Mouse (Mus musculus): Measurements from ENCODE around the gene Mmel1. TPM values are rescaled to one million over a fixed set of nuclear protein-coding genes. Genes with fewer than 3 reads are reported as not detected.

The Mmel1 gene
- polyA plus RNA-seq (2017; shearing (Covaris generic)), result not detected

- no peak for ATAC-seq
Measured at GRCm38 (mm10) chr4:154869440-154869839, at the start of gene Mmel1. TSS of gene Mmel1 (plus strand) at chr4:154869585.

DNA sequence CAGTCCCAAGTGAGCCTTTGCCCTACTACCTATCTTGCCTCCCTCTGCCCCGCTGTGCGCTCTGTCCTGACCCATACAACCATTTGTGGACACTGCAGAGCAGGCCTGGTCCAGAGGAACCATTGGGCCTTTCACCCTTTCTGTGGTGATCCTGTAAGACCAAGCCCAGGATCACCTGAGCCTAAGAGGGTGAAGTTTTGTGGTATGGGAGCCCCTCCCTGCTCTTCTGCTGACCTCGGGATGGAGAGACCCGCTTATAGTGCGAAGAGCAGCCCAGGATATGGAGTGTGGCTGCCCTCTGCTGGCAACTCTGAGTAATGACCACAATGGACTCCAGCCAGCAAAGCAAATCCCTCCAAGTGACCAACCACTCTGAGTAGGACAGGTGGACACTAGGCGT lies 43.7 kb upstream of the Mmel1 start:
- no peak for ATAC-seq

DNA sequence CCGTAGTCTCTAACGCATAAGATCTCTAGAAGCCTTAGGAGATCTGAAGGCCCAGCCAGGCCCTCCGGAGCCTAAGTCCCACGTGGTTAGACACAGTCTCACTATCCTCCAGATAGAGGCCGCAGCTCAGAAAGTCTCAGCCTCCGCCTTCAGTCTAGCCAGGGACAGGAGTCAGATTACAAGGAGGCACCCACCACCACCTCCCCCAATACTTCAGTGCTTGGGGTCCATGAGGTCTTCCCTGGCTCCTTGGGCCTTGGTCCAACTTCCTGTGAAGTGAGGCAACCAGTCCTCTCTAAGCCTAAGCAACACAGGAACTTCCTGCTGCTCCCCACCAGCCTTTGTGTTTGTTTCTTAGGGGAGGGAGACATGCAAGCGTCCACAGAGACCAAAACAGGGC lies 43.2 kb upstream of the Mmel1 start:
- no peak for ATAC-seq

GRCm38 (mm10) chr4:154827181-154827580 lies 42.2 kb upstream of the Mmel1 start:
- no peak for ATAC-seq

- no peak for ATAC-seq
Measured at GRCm38 (mm10) chr4:154827861-154828610, 41.3 kb upstream of the Mmel1 start.

DNA sequence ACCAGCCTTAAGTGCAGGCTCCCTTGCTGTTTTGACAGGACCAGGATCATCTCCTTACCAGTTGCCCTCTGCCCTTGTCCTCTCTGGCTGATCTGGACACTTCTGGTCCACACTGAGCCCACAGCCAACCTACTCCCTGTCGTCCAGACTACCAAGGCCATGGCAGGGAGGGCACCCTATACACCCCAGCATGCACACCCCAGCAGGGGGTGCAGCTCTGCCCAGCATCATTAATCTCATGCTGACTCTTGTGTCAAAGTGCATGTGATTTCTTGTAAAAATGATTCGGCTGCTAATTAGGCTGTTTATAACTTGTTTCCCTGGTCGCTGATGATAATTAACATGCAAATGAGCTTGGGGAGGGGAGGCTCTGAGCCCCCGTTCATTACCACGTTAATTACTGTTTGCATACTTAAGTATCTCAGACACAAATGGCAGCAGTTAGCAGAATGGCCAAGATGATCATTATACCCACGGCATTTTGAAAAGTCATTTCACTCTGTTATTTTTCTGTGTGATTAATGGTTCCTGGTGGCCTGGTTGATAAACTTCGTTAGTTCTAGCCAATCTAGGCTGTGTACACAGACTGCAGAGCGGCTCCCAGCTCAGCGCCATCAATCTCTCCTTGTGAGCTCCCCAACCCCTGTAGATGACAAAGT lies 37.3 kb upstream of the Mmel1 start:
- ATAC-seq, result no peak

DNA sequence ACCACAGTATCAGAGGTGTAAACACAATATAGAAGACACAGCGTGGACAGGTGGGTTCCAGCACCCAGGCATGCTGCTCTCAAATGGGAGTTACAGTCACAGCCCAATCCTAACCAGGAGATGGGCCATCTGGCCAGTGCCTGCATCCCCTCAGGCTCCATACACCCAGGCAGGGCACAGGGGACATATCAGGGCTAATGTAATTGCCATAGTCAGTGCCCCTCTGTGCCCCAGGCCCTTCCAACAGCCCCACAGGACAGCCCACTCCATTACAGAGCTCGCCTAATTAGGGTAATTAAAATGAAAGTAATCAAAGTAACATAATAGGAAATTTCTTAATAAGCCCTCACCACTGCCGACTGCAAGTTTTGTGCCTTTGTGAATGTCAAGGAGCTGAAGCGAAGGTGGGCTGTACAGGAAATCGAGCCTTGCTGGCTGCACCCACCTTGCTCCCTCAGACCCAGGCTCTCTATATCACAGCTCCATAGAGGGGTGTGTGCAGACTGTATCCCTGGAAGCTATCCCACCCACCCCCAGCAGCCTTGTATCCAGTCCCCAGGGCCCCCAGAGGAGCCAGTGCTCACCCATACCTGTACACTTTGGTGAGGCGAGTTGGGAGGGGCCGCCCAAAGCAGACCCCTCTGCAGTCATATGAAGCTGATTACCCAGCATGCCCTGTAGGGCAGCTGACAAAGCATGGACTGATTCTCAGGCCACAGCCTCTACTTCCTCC lies 33.0 kb upstream of the Mmel1 start:
- no peak for ATAC-seq

GRCm38 (mm10) chr4:154837170-154837569 lies 32.2 kb upstream of the Mmel1 start, which contains the start of gene Ttc34:
TSS of gene Ttc34 (plus strand) at chr4:154837459.
- peak; percentile 52 for ATAC-seq

DNA sequence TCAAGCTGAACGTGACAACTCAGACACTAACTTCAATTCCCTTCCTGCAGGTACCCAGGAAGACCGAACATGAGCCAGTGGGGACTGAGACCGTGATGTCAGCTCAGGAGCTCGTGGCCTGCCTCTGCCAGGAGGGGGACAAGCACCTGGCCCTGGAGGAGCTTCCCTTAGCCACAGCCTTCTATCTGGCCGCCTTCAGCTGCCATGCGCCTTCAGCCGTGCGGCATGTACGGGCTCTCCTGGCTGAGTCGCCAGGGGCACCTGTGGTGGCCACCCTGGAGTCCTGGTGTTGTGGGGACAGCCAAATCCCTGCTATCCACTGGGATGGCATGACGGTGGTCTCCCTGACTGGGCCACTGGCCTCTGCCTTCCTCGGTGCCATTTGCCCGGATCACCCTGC lies 30.6 kb upstream of the Mmel1 start:
- no peak for ATAC-seq

DNA sequence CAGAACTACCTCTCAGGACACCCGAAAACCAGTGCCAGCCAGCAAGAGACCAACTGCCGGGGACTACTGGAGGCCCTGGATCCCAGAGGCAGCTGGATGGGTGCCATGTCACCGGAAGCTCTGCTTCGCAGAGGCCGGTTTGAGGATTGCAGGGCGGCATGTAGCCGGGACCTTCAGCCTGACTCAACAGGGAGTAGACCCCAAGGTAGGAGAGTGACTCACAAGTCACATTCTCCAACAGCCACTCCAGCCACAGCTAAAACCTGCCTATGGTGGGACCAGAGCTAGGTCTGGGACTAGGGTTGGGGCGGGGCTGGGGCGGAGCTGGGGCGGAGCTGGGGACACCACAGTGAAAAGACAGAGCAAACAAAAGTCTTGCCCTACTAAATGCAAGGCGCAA lies 30.0 kb upstream of the Mmel1 start:
- no peak for ATAC-seq

GRCm38 (mm10) chr4:154852696-154853095 lies 16.7 kb upstream of the Mmel1 start:
- no peak for ATAC-seq

- ATAC-seq, result no peak
Measured at GRCm38 (mm10) chr4:154853881-154854280, 15.5 kb upstream of the Mmel1 start.

GRCm38 (mm10) chr4:154854676-154855345 lies 14.6 kb upstream of the Mmel1 start:
- peak; percentile 61 for ATAC-seq

DNA sequence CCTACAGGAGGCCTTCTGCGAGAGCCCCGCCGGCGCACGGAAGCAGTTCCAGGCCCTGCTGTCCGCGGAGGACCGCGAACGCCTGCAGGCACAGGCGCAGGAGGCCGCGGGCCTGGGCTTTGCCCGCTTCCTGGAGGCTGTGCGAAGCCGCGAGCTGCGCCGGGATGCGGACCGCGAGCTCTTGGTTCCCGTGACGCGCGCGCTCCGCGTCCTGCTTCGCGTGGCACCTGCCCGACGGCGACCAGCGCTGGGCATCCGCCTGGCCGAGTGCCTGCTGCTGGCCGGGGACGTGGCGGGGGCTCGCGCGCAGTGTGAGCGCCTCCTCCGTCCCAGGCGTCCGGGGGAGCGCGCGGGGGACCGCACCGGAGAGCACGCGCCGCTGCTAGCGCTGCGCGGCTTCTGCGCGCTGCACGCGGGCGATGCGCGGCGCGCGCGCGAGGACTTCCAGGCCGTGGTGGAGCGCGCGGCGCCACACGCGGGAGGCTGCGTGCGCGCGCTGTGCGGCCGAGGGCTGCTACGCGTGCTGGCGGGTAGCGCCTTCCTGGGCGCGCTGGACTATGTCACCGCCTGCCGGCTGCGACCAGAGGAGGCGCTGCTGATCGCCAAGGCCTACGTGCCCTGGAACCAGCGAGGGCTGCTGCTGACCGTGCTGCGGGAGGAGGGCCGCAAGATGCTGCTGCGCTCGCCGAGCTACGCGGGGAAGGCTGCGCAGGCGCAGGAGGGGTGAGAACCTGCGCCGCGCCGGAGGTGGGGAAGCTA lies 13.5 kb upstream of the Mmel1 start:
- ATAC-seq, result peak; percentile 28

DNA sequence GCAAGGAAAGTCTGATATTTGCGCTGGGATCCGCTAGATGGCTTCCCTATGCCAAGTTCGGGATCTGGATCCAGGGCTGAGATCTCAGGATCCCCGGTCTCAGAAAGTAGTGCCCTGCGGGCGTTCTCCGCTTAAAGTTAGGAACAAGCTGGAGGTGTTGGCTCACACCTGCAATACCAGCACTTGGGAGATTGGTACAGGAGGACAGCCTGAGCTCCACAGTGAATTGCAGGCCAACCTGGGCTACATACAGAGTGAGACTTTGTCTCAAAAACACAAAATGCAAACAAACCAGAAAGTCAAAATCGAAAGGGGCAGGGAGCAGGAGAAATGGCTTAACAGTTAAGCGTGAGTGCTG lies 12.9 kb upstream of the Mmel1 start:
- no peak for ATAC-seq

- no peak for ATAC-seq
Measured at GRCm38 (mm10) chr4:154856882-154857281, 12.5 kb upstream of the Mmel1 start.

DNA sequence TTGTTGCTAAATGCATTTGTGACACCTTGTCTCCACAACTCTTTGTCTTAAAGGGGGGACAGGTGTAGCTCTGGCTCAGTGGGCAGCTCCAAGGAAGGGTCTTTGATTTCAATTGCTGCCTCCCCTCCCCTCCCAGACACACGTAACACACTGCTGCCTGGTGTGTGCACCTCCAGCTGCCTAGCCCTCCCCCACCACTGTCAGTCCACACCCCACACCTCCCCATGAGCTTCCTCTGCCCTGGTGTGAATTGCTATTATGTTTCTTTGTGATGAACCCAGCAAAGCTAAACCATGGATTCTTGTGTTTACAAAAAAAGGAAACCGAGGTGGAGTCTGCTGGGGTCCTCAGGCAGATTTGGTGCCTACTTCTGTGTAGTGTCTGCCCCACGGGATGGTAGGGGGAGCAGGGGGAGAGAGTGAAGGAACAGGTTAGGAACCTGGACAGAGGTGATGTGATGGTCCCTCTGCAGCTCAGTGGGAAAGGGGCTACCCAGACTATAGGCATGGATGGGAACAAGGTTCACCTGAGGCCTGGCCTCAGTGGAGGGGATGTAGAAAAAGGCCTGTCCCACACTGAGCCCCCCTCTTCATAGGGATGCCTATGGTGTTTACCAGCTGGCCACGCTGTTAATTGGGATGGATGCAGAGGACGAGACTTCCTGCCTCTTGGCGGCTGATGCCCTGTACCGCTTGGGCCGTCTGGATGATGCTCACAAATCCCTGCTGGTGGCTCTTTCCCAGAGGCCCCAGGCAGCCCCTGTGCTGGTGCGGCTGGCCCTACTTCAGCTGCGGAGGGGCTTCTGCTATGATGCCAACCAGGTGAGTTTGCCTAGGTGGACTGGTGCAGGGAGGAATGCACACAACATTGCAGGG lies 11.8 kb upstream of the Mmel1 start:
- no peak for ATAC-seq

DNA sequence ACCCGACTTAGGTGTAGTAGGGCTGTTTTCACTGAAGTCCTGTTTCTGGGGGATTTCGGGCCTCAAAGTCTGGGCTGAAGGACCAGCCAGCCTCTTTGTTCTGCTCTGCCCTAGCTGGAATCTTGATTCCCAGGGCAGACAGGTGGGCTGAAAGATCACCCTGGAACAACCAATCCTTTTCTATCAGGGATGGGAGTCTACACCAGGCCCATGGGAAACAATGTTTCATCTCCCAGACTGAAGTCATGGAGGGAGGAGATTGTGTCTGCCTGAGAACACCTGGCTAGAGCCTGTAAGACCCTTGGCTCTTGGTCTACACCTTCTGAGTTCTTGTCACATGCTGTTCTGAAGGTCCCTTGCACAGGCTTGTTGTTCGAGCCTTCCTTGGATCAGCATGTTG lies 10.8 kb upstream of the Mmel1 start:
- no peak for ATAC-seq

- no peak for ATAC-seq
Measured at GRCm38 (mm10) chr4:154861967-154862366, 7.4 kb upstream of the Mmel1 start.

DNA sequence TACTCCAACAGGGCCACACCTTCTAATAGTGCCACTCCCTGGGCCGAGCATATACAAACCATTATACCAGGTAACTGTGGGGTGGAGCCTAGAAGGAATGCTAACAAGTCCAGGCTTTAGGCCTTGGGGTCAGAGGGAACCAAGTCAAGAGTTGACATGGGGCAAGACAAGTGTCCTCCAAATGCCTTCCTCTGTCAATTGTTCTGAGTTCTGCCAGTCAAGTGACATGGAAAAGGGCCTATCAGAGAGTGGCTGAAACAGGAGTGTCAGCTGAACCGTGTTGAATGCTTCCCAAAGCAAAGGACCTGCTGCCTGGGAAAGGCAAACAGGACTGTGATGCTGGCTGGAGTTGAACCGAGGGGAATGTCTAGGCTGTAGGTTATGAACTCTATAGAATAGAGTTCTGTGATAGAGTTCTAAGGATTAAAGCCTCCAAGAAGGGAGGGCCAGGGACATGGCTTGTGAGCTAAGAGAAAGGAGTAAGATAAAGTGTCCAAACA lies 5.9 kb upstream of the Mmel1 start:
- ATAC-seq, result no peak

DNA sequence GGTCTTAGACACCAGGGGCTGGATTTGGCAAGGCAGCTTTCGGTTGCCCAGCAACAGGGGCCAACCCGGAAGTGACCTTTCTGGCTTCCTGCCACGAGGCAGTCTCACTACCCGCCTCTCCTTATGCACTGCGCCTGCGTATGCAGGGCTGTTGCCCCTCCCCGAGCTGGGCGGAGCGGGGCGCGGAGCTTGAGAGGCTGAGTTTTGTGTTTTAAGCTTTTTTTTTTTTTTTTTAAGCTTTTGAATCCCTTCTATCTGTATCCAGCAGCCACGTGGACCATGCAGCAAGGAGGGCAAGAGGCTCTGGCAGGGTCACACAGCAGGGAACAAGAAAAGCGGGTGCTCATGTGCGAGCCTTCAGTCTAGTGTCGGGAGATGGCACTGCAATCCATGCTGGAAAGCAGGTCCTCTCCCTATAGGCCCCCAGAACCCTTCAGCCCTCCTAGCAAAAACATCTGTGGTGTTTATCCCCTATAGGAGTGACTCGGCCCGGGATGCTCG lies 5.1 kb upstream of the Mmel1 start:
- ATAC-seq, result peak; percentile 98

Measured in inflammation-experienced regulatory T-cells, adult 6 months (primary cell).